Mouse (Mus musculus) neural tube, embryonic 10.5 days (tissue): ENCODE measurements at regions not wholly inside any gene's neighbourhood (a gene's known extent, or its start where the extent isn't known, plus 50 kb on each side); places are given as distances from the start of the nearest gene placed in this dataset.
A peak's percentile ranks its signal among the peaks of the same experiment; 100 is the strongest.

ENCODE experiments used
- DNase-seq: peaks from one replicate; pipeline ENCODE4 v3.0.0-alpha.2; 2017; ENCODE audit warnings: low spot score; ENCODE audit errors: extremely low spot score

DNA sequence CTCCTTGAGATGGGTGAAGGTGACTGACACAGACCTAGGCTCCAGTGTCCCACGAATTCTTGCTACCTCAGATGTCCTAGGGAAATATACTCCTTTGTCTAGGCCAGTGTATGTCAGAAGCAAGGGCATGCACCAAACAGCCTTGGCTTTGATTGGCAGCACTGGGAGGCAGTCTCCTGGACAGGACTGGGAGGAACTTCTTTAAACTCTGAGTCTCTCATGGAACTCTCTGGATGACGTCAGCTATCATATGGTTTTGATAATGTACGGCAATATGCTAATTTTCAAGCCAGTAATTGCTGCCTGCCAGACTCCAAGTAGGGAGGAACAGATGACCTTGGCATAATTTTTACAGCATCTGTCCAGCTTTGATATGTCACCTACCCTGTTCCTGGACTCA is 528.5 kb downstream of the Tshz3 start:
- DNase-seq: no peak

DNA sequence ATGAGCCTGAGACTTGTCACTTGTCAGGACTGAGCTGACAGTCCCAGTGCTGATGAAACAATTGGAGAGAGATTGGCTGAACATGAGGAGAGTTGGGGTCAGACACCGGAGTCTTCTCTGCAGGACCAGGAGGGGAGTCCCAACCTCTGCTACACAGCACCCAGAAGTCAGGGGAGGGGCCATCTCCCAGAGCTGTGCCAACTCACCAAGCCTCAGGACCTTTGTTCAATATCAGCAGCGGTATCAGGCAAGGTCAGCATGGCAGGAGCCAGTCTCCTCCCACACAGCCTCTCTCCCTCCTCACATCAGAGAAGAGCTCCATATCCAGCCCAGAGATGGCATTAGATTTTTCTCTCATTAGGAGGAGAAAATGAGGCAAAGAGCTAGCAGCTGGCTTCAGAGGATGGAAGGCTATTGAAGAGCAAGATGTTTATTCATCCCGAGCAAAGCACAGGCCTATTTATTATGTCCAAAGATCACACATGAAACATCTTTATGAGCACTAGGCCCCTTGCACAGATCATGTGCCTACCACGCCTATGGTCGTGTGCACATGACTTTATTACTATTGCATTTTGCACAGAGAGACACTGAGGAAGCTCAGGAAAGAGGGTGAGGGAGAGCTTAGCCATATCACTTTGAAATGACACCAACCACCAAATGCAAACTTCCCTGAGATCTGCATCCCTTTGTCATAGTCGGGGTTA is 532.9 kb downstream of the Tshz3 start:
- DNase-seq: no peak

DNA sequence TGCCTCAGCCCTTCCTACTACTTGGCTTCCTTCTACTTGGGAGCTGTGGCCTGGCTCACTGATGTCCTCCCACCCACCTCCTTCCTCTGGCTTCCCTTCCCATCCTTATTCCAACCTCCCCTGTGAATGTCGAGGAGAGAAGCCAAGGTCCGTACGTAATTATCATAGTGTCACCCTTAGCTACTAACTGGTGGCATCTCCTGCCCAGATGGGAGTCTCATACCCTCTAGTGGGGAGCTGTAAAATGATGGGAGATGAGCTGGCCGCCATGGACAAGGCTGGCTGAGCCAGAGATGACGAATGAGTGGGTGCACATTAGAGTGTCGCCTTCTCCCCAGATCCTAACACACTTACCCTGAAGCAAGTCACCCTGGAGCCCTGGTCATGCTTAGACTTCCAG is 532.6 kb downstream of the Zfp536 start:
- DNase-seq: no peak

DNA sequence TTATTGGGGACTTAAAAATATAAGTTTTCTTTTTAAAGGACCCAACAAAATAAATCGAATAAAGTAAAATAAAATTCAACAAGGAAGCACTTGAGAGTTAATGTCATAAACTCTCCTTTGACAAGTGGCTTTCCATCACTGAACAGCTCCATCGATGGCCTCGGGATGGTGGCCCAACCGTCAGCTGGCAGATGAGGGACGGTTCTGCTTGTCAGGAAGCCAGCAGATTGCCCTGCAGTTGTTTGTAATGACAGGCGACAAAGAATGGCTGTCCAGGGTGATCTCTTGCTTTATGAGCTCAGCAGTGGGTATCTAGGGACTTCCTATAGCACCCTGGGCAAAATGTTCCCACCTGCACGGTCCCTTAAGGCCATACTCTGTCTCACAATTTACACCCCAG is 531.7 kb downstream of the Zfp536 start:
- DNase-seq: no peak

DNA sequence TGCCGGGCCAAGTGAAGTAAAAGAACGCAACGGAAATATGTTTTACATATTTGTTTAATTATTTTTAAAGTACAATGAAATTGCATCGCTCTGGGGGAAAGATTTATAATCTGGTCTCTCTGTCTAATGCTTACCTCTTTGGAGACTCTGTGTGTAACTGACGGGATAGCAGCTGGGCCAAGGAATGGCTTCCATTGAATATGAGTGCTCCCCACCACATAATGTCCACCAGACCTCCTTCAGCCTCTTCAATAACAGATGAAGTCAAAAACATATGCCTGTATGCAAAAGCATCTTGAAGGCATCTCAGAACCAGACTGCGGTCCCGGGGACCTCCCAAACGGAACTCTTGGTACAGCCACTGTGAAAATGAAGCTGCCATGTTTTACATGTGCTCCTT is 531.0 kb downstream of the Zfp536 start:
- DNase-seq: no peak

DNA sequence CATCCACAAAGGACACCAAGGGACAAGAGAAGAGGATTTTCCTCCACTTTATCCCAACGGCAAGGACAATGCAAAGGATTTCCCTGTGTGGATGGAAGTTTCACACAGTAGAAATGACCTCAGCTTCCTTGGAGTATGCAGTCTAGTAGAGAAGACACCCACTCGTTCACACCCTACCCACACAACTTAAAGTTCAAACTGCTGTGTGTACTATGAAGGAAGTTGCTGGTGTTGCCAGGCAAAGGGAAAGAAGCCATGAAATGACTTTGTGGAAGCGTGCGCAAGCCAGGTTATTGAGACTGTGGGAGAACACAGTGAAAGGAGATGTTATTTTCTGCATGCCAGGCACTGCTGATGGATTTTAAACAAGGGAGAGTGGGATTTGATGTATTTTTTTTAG is 527.3 kb downstream of the Zfp536 start:
- no peak for DNase-seq

DNA sequence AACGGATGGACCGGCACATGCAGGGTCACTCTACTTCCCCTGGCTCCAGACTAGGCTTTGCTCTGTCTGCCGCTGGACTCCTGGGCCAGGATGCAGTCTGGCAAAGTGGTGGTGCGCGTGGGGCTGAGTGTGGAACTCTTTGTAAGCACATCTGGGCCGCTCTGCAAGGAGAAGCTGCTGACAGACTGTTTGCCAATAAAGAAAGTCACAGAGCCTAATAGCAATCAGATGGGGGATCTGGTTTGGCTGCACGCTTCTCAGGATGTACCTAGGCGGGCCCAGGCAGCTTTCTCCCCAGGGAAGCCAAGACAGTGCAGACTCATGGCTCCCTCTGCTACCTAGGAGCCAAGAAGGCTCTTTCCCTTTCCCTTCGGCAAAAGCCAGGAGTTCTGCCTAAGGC is 519.0 kb downstream of the Zfp536 start:
- DNase-seq: peak; percentile 32

DNA sequence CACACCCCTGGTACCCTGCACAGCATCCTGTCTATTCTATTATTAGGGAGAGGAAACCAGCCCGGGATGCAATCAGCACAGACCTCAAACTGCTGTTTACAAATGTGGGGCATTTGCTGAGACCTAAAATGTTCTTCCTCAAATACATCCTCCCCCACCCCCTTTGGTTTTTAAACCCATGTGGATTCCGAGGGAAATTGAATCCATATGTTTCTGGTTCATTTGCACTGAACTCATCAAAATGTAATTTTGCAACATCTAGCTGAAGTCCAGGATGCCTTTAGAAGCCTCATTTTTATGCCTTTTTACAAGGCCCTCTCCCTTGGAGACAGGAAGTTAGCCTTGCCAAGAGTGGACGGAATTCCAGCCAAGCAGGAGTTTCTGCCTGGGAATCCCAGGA is 517.6 kb downstream of the Zfp536 start:
- no peak for DNase-seq

DNA sequence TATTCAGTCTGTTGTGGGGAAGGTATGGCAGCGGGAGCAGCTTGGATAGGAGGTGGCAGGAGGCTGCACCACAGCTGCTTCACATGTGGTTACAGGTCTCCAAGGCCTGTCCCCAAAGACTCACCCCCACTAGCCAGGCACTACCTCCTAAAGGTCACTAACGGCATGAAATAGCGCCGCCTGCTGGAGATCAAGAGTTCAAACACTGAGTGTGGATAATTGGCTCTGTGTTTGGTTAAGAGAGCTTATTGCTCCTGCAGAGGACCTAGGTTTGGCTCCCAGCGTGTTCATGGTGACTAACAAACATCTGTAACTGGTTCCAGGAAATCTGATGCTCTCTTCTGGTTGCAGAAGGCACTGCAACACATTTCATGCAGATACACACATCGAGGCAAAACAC is 514.1 kb downstream of the Zfp536 start:
- peak; percentile 38 for DNase-seq

DNA sequence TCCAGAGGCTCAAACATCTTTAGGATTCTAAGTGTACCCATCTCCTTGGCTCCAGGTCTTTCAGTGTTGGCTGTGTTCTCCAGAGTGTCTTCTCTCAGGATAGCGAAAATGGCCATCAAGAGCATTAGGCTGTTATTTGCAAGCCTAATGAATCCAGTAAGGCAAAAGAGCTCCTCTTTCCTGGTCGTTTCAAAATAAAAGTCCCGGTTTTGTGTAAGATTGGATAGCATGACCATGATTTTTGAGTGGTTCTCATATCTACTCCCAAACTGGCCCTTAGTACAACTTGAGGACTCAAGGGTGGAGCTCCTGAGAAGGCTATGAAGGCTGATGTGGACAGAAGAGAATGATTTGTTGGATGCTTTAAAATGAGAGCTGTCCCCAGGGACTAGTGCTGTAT is 510.6 kb downstream of the Zfp536 start:
- DNase-seq: no peak

DNA sequence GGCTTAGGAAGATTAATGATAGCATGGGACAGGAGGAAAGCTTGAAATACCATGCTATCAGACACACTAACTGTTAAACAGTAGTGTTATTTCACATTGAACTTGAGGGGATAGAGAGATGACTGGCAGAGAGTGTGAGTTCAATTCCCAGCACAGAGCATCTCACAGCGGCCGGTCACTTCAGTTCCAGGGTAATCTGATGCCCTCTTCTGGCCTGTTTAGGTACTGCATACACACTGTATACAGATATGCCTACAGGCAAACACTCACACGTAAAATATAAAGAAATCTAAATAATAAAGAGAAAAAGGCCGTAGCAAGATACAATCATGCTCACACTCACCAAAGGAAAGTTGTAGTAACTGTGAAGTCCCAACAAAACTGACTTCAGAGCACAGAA is 506.0 kb downstream of the Zfp536 start:
- DNase-seq: no peak

DNA sequence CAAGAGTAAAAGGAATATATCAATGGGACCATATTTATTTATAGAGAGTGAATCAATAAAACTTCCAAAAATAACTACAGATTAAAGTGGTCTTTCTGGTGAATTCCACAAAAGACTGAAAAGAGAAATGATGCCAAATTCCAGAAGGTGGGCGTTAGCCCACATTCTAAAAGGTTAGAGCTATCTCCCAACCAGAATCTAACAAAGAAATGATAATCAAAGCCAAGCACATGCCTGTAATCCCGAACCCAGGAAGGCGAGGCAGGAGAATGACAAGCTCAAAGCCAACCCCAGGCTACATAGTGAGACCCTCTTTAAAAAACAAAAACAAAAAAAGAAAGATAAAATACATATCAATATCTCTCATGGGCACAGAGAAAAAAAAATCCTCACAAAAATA is 502.6 kb downstream of the Zfp536 start:
- no peak for DNase-seq

DNA sequence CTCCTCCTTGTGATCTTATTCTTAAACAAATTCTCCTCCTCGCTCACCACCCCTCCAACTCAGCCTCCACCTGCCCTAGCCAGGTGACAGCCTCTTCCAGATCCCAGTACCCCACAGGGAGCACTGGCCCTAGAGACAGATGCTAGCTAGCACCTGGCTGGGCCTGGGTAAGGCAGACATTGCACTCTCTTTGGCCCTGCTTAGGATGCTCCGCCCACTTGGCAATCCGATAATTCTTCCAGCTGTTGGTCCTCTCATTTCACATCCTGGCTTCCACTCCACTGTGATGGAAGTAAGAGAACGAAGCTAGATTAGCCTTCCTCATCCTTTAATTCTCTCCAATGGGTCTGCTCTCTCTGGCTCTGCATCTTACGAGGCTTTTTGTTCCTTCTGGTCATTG is 483.4 kb downstream of the Zfp536 start:
- no peak for DNase-seq

DNA sequence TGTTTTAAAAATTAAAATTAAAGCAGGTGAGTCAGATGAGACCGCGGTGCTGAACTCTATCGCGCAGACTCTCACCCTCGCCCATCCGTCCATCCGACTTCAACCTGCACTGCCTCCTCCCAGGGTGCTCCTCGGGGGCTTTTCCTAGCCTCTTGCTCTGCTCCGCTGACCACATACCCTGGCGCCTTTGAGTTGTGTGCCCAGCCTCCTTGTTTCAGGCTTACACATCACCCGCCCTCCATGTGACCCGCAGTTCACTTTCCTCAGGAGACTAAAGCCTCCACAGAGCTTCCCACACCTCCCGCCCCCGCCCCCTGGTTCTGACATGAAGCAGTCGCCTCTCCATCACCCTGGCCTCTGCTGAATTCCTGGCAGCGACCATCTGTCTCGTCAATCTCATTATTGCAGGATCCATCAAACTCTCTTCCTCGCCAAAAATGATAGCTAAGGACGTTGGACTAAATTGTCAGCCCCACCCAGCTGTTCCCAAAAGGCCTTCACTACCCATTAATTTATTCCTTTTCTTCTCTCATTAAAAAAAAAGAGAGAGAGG is 482.9 kb downstream of the Zfp536 start:
- no peak for DNase-seq

DNA sequence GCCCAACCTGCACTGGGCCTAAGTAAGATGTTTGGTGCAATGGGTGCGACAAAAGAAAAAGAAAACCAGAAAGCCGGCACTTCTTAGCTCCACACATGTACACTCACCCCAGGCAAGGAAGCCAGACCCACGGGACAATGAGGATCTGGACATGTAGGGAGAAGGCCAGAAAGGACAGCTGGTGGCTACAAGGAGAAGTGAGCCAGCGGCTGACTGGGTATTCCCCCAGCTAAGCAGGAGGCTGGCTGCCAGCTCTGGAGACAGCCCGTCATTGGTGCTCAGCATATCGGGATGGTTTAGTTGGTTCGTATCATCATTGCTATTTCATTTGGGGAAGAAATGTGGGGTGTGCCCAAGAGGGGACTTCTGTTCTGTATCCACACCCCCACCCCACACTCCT is 481.7 kb downstream of the Zfp536 start:
- no peak for DNase-seq

DNA sequence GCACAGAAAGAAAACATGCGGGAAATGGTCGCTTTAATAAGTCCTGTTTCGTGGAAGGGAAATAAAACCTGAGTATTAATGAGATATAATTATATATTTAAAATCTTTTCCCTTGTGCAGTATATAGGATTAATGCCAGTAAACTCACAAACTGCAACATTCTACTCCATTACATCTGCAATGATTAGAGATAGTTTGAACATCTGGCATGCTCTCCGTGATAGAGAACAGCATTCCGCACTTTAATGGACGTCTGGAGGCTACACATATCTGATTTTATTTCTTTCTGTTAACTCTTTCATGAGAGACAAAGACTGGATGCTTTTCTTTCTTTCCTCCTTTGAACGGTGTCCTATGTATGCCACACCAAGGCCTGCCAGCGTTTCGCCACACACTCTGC is 480.9 kb downstream of the Zfp536 start:
- DNase-seq: no peak

DNA sequence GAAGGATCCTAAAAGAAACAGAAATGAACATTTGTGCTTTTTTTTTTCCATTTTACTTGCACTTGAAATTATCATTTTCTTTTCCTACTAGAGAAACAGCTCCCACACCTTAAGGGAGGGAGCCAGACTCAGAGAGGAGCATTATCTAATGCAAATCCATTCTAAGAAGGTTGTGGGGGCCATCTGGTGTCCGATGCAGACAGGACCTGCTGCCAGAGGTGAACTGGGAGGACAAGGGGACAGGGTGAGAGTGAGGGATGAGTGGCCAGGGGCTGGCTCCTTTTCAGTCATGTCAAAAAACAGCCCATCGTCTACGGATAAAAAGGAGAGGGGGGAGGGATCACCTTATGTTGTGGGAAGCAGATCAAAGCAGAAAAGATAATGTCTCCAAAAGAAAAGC is 474.6 kb downstream of the Zfp536 start:
- DNase-seq: no peak

DNA sequence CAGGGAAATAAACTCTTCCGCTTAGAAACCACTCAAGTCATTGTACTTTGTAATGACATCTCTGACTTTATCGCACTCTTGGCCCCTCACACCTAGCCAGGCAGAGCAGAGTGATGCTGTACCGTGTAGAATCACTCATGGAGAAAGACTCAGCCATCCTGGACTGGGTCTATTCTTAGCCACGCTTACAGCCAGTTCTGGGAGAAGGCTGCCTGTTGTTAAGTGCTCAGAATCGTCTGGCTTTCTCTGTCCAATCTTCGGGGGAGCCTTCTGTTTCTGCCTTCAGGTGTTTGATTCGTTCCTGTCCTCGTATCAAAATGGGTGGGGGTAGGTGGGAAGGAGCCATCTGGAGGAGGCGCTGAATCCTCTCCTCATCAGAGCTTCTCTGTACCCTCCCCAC is 468.0 kb downstream of the Zfp536 start:
- DNase-seq: no peak

DNA sequence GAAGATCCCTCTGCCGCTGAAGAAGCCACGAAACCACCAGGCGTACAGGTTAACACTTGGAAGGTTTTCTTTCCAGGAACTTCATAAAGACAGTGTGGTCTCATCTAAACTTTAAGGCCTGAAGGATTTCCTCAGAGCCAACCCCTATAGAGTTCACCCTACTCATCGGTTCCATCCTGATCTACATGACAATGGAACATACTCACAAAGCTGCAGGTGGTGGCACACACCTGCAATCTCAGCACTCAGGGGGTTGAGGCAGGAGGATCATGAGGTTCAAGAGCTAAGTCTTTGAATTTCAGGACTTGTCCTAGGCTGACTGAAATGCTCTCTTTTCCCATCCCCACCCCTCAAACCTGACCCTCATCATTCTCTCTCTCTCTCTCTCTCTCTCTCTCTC is 466.2 kb downstream of the Zfp536 start:
- no peak for DNase-seq

DNA sequence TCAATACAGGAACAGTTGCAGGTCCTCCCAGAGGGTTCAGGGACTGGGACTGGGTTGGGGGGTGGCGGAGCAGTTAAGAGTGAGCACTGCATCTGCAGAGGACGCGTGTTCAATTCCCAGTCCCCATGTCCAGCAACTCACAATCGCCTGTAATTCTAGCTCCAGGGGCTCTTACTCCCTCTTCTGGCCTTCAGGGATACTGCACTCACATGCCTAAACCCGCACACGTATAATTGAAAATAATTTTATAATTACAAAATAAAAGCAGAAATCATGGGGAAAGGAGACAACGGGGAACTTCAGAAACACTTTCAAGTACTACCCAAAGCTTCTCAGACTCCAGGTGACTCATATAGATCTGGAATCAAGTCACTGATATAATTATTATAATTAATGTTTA is 448.8 kb downstream of the Zfp536 start:
- DNase-seq: no peak

DNA sequence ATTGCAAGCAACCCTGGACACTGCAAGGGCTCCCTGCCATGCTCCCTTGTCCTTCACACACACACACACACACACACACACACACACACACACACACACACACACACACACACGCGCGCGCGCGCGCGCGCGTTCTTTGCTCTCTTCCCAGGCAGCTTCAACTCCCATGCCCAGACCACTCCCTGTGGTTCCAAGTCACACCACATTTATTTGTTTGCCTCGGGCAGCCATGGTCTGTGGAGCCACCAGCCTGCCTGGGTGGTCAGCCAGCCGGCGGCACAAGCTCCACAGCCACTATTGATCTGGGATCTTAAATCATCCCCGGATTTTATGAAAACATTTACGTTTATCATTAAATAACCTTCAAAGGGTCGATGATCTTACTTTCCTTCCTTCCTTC is 440.0 kb downstream of the Zfp536 start:
- DNase-seq: no peak

DNA sequence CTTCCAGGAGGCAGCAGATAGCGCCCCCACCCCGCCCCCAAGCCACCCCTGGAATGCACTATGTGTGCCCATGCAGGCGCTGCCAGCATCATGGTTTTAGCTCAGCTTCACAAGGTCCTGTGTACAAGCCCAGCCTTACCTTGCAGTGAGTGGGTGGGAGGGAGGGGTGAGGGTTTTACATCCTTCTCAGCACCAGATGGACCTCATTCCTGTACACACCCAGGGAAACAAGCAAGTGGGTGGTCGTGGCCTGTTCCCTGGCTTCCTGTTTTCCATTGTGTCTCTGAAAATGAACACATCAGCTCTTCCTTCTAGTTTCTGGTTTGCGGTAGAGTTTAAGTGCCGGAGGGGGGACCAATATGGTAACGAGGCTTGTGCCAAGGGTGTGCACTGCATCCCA is 438.2 kb downstream of the Zfp536 start:
- DNase-seq: no peak

DNA sequence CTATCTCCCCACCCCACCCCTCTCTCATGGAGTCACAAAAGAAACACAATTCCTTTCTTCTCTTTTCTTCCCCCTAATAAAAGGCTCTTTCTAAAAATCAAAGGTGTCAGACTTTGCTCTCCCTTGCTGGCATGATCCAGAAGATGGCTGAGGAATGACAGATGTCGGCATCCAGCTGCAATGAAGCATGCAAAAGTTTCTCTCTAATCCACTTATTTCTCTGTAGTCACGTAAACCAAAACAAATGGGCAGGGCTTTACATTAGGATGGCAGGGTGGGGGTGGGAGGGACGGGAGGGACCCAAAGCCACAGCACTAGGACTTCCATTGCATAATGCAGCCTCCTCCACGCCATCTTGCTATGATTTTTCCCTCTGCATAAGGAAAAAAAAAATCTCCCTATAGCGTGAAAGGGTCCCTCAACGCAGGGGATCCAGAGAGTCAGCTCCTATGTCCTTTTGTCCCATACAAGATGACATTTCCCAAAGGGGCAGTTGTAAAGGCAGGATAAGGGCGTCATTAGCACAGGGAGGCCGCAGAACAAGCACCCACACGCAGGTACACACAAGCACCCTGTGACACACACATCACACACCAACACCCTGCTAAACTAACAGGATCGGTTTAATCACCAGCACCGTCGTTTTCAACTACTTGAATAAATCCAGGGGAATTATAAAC is 437.1 kb downstream of the Zfp536 start:
- DNase-seq: no peak
